Mouse (Mus musculus): ENCODE measurements around the gene Zfp503. TPM values are rescaled to one million over a fixed set of nuclear protein-coding genes. Genes with fewer than 3 reads are reported as not detected.

The Zfp503 gene
- polyA plus RNA-seq, 1 experiment from 2014 or later: 7.0 TPM

DNA sequence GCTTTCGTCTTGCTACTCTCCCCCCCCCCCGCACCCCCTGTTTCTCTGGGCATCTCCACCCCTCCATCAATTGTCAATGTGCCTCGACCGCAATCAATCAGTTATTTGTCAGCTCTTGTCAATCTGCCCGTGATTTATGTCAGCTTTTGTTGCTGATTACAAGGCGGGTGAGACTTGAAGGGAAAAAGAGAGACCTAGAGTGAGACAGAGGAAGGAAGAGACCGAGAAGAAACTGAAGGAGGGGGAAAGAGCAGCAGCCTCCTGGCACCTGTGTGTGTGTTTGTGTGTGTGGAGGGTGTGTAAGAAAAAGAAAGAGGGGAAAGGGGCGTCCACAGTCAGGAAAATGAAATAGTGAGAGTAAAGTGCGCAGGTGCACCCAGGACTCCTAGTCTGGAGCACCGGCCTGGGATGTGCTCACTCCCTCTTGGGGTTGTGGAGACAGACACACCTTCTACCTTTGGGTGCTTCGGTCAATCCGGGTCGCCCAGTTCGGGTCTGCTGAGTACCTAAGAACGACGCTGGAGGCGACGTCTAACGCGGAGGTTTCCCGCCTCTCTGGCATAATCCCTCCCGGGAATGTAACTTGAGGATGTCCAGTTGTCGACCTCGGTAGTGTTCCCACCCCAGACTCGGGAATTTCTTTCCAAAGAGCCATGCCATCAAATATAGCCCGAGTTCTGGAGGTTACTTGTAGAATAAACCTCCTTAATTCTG lies 667 bp downstream of the Zfp503 start:
- peak overlapping the region; percentile 84 for H3K4me3 ChIP-seq (ENCODE audit: low read depth, low read length)
- 0 out of 2 replicates have a peak, but pooled peaks have one; percentile 10 for ATAC-seq (ENCODE audit: low read depth)
- peak overlapping the region; percentile 61 for H3K27ac ChIP-seq (ENCODE audit: low read depth, low read length)
- peak overlapping the region; percentile 53 for H3K9ac ChIP-seq (replicated peaks; ENCODE audit: low read depth, low read length)
- H3K4me1 ChIP-seq (ENCODE audit: control insufficient read depth, insufficient read depth, low read length): peaks cover 11% of the 10 kb centered on the region
- no peaks in the 10 kb centered on the region for H3K9me3 ChIP-seq (ENCODE audit: control insufficient read depth, low read length)
- under 1% methylated on average over 26 of the region's 26 CpGs for WGBS
- no peaks in the 10 kb centered on the region for H3K36me3 ChIP-seq (ENCODE audit: control insufficient read depth, insufficient read depth, low read length)
- H3K27me3 ChIP-seq (ENCODE audit: control insufficient read depth, insufficient read depth, low read length): no peaks in the 10 kb centered on the region
- H3K4me2 ChIP-seq (ENCODE audit: low read depth, low read length): peak overlapping the region; percentile 81

DNA sequence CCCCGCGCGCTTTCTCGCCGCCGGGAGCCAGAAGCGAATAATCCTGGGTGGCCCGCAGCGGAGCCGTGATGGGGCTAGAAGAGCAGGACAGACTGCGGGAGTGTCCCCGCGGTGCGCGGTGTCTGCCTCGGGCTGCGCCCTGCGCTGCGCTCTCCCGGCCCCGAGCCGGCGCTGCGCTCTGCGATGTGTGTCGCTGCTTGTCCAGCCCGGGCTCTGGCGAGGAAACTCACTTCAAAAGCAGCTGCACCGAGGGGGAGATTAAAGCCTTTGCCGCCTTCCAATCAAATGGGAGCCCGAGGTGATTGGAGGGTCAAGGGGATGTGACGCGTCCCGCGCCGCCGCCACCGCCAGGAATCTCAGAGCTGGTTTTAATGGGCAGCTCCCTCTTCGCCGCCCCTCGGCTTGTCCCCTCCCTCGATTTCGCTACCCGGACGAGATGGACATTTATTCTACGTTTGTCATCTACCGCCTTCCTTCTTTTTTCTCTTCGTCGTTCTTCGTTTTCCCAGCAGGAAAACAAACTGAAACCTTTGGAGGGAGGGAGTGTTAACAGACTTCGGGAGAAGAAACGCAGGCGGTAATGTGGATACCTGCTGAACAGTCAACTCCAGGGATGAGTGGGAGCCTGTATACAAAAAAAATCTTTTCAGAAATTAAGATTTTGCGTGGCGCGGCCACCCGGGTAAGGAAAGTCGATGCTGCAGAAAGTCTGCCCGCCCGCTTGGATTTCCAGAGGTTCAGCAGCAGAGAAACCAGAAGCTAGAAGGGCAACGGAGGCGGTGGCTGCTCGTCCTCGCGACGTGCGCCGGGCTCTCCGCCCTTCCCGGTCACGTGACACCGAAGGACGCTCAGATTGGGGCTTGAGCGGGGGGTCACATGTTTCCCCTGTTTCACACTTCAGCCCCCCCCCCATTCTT lies 1.5 kb downstream of the Zfp503 start:
- H3K4me2 ChIP-seq (ENCODE audit: low read depth, low read length): peak overlapping the region; percentile 81
- ATAC-seq (ENCODE audit: low read depth): peak; percentile 83
- WGBS: under 1% methylated on average over 74 of the region's 74 CpGs
- no peaks in the 10 kb centered on the region for H3K9me3 ChIP-seq (ENCODE audit: control insufficient read depth, low read length)
- H3K27me3 ChIP-seq (ENCODE audit: control insufficient read depth, insufficient read depth, low read length): no peaks in the 10 kb centered on the region
- peak overlapping the region; percentile 84 for H3K9ac ChIP-seq (replicated peaks; ENCODE audit: low read depth, low read length)
- H3K27ac ChIP-seq (ENCODE audit: low read depth, low read length): peak overlapping the region; percentile 97
- H3K4me3 ChIP-seq (ENCODE audit: low read depth, low read length): peak overlapping the region; percentile 84
- peaks cover 11% of the 10 kb centered on the region for H3K4me1 ChIP-seq (ENCODE audit: control insufficient read depth, insufficient read depth, low read length)
- H3K36me3 ChIP-seq (ENCODE audit: control insufficient read depth, insufficient read depth, low read length): no peaks in the 10 kb centered on the region

DNA sequence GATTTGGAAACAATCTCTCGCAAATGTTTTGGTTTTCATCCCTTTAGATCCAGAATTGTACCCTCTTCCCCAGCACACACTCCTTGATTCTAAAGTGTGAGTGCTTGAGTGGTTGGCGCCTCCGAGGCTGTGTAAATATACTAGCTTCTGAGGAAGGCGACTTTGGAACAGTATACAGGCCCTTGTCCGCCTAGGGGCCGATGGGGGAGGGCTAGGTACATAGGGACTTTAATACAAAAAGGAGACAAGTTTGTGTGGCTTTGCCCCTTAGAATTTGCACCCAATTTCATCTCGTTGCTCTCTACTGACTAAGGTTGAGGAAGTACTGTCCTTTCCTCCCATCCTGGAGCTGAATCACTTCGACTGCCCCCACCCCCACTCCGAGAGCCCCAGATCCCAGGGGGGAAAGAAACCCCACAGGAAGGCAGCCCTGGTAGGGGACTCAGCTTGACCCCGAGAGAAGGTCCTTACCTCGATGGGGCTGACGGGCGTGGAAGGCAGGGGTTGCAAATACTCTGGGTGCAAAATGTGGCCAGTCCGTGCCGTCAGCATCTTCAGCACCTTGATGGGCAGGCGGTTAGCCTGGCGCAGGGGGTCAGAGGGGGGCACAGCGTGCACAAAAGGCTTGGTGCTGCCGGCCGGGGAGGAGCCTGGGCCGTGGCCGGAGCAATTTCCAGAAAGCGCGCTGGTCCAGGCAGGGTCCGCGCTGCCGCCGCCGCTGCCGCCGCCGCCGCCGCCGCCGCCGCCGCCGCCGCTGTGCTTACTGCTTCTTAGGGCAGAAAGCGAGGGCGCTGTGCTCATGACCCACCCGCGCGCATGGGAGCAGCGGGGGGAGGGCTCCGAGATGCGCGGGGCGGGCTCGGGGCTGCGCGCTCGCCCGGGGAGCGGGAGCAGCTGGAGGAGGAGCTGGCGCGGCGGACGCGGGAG lies 2.4 kb downstream of the Zfp503 start:
- WGBS: under 1% methylated on average over 60 of the region's 61 CpGs
- Histone ChIP-seq H3K27ac (ENCODE audit: low read depth, low read length) (peak overlapping the region; percentile 97), H3K27me3 (ENCODE audit: control insufficient read depth, insufficient read depth, low read length) (no peaks in the 10 kb centered on the region), H3K36me3 (ENCODE audit: control insufficient read depth, insufficient read depth, low read length) (no peaks in the 10 kb centered on the region), H3K9me3 (ENCODE audit: control insufficient read depth, low read length) (no peaks in the 10 kb centered on the region), H3K9ac (replicated peaks; ENCODE audit: low read depth, low read length) (peak overlapping the region; percentile 84), H3K4me1 (ENCODE audit: control insufficient read depth, insufficient read depth, low read length) (peaks cover 19% of the 10 kb centered on the region), H3K4me2 (ENCODE audit: low read depth, low read length) (peak overlapping the region; percentile 81), H3K4me3 (ENCODE audit: low read depth, low read length) (peak overlapping the region; percentile 84)
- ATAC-seq (ENCODE audit: low read depth): peak; percentile 28

DNA sequence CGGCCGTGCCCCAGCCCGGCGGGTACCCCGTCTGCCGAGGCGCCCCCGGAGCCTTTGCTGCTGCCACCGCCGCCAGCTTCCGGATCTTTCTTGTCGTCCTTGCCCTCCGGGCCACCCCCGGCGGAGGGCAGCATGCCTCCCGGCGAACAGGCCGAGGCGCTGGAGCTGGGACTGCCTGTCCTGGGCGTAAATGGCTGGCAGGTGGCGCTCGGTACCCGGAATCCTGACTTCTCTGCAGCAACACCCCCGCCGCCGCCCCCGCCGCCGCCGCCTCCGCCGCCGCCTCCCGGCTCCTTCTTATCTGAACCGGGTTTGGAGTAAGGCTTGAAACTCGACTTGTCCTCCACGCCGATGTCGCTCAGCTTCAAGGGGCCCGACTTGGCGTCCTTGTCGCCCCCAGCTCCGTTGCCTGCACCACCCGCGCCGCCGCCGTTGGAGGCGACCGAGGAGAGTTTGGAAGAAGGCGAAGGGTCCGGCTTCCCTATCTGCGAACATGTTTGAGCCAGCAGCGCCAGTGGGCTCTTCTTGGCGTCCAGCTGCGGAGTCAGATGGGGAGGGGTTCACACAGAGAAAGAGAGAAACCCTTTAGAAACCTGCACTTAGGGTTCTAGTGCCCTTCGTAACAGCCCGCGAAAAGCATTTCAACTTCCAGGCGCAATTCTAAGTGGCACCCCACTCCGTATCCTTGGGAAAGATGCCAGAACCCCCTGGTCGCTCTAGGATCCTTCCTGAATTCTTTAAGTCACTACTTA lies 3.2 kb downstream of the Zfp503 start:
- Histone ChIP-seq H3K9me3 (ENCODE audit: control insufficient read depth, low read length) (no peaks in the 10 kb centered on the region), H3K4me2 (ENCODE audit: low read depth, low read length) (peak overlapping the region; percentile 81), H3K36me3 (ENCODE audit: control insufficient read depth, insufficient read depth, low read length) (no peaks in the 10 kb centered on the region), H3K4me1 (ENCODE audit: control insufficient read depth, insufficient read depth, low read length) (peaks cover 17% of the 10 kb centered on the region), H3K4me3 (ENCODE audit: low read depth, low read length) (peak overlapping the region; percentile 84), H3K27ac (ENCODE audit: low read depth, low read length) (peak overlapping the region; percentile 97), H3K9ac (replicated peaks; ENCODE audit: low read depth, low read length) (peak overlapping the region; percentile 84), H3K27me3 (ENCODE audit: control insufficient read depth, insufficient read depth, low read length) (no peaks in the 10 kb centered on the region)
- 2% methylated on average over 59 of the region's 62 CpGs for WGBS
- no peak for ATAC-seq (ENCODE audit: low read depth)

DNA sequence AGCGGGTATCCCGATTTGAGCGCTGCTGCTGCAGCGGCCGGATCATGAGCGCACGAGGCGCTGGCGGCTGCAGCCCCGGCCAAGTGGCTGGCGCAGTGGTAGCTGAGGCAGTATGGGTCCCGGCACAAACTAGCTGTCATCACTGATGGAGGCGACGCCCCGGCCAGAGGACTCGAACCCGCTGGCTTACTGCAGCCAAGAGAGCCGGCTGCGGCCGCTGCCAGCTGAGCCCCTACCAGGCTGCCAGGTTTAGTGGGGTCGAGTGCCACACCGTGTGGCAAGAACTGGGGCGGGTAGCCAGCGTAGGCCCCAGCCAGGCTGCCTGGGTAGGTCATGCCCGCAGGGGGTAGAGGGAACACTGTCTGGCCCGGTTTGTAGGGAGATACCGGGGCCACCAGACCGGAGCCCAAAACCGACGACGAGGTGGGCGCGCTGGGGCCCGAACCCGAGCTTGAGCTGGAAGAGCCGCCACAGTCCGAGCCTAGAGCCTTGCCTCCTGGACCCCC lies 3.9 kb downstream of the Zfp503 start:
- peak overlapping the region; percentile 84 for H3K9ac ChIP-seq (replicated peaks; ENCODE audit: low read depth, low read length)
- H3K4me2 ChIP-seq (ENCODE audit: low read depth, low read length): peak overlapping the region; percentile 81
- no peaks in the 10 kb centered on the region for H3K36me3 ChIP-seq (ENCODE audit: control insufficient read depth, insufficient read depth, low read length)
- H3K9me3 ChIP-seq (ENCODE audit: control insufficient read depth, low read length): no peaks in the 10 kb centered on the region
- no peaks in the 10 kb centered on the region for H3K27me3 ChIP-seq (ENCODE audit: control insufficient read depth, insufficient read depth, low read length)
- peak overlapping the region; percentile 97 for H3K27ac ChIP-seq (ENCODE audit: low read depth, low read length)
- peak overlapping the region; percentile 84 for H3K4me3 ChIP-seq (ENCODE audit: low read depth, low read length)
- peaks cover 14% of the 10 kb centered on the region for H3K4me1 ChIP-seq (ENCODE audit: control insufficient read depth, insufficient read depth, low read length)
- WGBS: under 1% methylated on average over 37 of the region's 37 CpGs
- ATAC-seq (ENCODE audit: low read depth): no peak

DNA sequence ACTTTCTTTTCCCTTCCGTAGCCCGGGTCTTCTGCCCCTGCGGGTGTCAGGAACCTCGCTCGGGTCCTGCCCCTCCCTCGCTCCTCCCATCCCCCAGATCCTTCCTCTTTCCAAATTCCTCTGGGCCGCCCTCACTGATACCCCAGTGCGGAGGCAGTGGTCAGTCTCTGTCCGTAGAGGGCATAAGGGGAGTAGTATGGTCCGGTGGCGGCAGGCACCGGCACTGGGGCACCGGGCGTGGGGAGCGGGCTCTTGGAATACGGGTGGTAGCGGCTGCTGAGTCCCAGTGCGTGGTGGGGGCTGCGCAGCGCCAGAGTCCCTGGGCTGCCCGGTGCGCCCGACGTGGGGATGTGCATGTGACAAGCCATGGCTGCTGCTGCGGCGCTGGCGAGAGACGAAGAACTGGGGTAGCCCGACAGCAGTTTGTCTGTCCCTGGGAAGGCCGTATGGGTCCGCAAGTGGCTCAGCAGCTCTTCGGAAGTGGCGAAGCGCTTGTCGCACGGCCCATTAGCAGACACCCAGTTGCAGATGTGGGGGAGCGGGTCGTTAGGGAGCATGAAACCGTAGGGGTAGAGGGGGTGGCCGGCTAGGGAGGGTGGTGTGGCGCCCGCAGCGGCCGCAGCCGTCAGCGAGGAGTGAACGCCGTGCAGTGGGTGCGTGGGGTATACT lies 4.5 kb downstream of the Zfp503 start:
- Histone ChIP-seq H3K4me3 (ENCODE audit: low read depth, low read length) (peak overlapping the region; percentile 84), H3K27me3 (ENCODE audit: control insufficient read depth, insufficient read depth, low read length) (no peaks in the 10 kb centered on the region), H3K9me3 (ENCODE audit: control insufficient read depth, low read length) (no peaks in the 10 kb centered on the region), H3K36me3 (ENCODE audit: control insufficient read depth, insufficient read depth, low read length) (no peaks in the 10 kb centered on the region), H3K4me1 (ENCODE audit: control insufficient read depth, insufficient read depth, low read length) (peaks cover 14% of the 10 kb centered on the region), H3K27ac (ENCODE audit: low read depth, low read length) (peak overlapping the region; percentile 97), H3K9ac (replicated peaks; ENCODE audit: low read depth, low read length) (peak overlapping the region; percentile 84), H3K4me2 (ENCODE audit: low read depth, low read length) (peak overlapping the region; percentile 81)
- WGBS: under 1% methylated on average over 48 of the region's 49 CpGs
- ATAC-seq (ENCODE audit: low read depth): no peak

DNA sequence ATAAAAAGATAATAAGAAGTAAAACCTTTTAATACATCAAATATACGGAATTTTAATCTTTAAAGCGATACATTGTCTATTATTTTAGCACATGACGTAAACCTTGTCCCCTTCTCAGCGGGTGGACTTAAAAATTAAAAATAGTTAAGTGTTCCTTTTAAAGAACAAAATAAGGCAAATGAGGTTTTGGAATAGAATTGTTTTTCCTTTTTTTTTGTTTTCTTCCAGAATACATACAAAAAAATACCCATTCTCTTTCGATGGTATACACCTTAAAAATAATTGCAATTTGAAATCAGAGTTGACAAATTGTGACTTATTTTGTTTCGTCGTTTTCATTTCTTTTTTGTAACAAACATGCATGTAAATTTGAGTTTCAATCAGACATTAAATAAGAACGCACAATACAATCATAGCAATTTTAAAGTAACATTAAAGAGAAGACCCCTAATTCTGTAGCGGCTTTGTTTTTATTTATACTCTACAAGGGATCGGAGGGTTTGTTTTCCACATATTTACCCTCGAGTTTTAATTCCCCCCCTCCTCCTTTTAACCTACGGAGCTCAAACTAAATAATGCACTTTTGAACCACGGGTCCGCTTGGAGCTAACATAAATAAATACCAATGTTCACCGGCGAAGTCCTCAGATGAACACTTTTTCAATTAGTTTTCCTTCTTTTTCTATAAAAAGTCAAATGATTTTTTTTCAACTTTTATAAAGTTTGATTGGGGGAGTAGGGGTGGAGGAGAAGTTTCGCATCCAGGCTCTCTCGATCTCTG lies 5.3 kb downstream of the Zfp503 start:
- Histone ChIP-seq H3K9ac (replicated peaks; ENCODE audit: low read depth, low read length) (peak overlapping the region; percentile 84), H3K27ac (ENCODE audit: low read depth, low read length) (peak overlapping the region; percentile 97), H3K4me3 (ENCODE audit: low read depth, low read length) (peak overlapping the region; percentile 84), H3K9me3 (ENCODE audit: control insufficient read depth, low read length) (no peaks in the 10 kb centered on the region), H3K4me2 (ENCODE audit: low read depth, low read length) (peak overlapping the region; percentile 82), H3K27me3 (ENCODE audit: control insufficient read depth, insufficient read depth, low read length) (no peaks in the 10 kb centered on the region), H3K4me1 (ENCODE audit: control insufficient read depth, insufficient read depth, low read length) (peaks cover 14% of the 10 kb centered on the region), H3K36me3 (ENCODE audit: control insufficient read depth, insufficient read depth, low read length) (no peaks in the 10 kb centered on the region)
- 3% methylated on average over 18 of the region's 18 CpGs for WGBS
- ATAC-seq (ENCODE audit: low read depth): no peak

Data from neural tube, embryonic 14.5 days (tissue).